Mouse (Mus musculus) ES-E14 (cell line): Measurements from ENCODE around the gene Nfkb1.

Source experiments
- CHD2 ChIP-seq: IDR thresholded peaks from 2 replicates; pipeline ENCODE4 v1.6.1; 2014; ENCODE audit warnings: mild to moderate bottlenecking, low read depth, low read length, inconsistent platforms
- MAFK ChIP-seq: IDR thresholded peaks from 2 replicates; pipeline ENCODE4 v1.6.1; 2014; ENCODE audit warnings: mild to moderate bottlenecking, low read depth, low read length, inconsistent platforms; ENCODE audit not compliant: insufficient read depth

DNA sequence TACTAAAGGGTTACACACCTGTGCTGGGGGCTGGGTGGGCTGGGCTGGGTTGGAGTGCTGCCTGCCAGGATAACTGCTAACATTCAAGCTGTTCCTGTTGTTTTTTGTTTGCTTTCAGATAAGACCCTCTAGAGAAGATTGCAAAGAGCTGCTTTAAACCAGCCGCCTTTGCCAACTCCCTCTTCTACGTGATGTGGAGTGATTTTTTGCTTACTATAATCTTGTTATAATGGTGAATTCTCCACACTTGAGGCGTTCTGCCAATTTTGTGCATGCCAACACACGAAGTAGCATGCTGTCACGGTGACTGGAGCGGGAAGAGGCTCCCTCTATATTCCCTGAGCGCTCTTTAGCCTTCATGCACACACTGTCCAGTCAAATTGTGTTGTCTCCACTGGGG lies 17.7 kb downstream of the Nfkb1 start:
- no peak for TF ChIP-seq MAFK
- no peak for TF ChIP-seq CHD2
